Mouse (Mus musculus): ENCODE results near the gene Tsnax. TPM values are rescaled to one million over a fixed set of nuclear protein-coding genes. Genes with fewer than 3 reads are reported as not detected.

Gene Tsnax
- polyA plus RNA-seq, 1 experiment from 2014 or later = 48.3 TPM

DNA sequence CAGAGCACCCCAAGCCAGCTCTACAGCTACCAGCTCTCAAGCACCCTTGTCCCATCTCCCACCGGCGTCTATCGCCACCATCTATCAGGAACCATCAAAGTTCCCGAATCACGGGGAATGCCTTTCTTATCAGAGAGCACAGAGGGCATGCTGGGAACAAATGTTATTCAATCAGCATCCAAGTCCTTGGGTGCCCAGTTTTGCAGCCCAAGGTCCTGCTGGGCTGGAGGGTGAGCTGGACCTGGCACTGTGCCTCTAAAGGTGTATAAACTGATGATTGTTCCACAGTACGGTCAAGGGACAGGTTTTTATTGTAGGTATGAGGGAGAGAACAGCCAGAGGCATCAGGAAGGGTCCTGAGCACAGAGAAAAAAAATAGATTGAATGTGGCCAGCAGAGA lies 52.8 kb downstream of the Tsnax start:
- H3K4me2 ChIP-seq (replicated peaks; ENCODE audit: low read depth) = no peak overlapping the region
- TF ChIP-seq CTCF (IDR thresholded peaks at IDR 0.05; ENCODE audit: low read depth) = no peak
- no peak overlapping the region for H3K4me3 ChIP-seq (ENCODE audit: low read depth, low read length)
- H3K9ac ChIP-seq (ENCODE audit: low read depth, low read length) = no peak overlapping the region
- H3K4me1 ChIP-seq (replicated peaks; ENCODE audit: control insufficient read depth, insufficient read depth, low read length) = no peaks in the 10 kb centered on the region
- H3K36me3 ChIP-seq (ENCODE audit: control insufficient read depth, insufficient read depth) = no peaks in the 10 kb centered on the region
- WGBS = 60% methylated on average over 6 of the region's 6 CpGs
- H3K27ac ChIP-seq (ENCODE audit: low read depth, low read length) = no peak overlapping the region
- no peaks in the 10 kb centered on the region for H3K27me3 ChIP-seq (replicated peaks; ENCODE audit: control insufficient read depth, insufficient read depth, low read length)
- no peaks in the 10 kb centered on the region for H3K9me3 ChIP-seq (ENCODE audit: control insufficient read depth)
- ATAC-seq = no peak

DNA sequence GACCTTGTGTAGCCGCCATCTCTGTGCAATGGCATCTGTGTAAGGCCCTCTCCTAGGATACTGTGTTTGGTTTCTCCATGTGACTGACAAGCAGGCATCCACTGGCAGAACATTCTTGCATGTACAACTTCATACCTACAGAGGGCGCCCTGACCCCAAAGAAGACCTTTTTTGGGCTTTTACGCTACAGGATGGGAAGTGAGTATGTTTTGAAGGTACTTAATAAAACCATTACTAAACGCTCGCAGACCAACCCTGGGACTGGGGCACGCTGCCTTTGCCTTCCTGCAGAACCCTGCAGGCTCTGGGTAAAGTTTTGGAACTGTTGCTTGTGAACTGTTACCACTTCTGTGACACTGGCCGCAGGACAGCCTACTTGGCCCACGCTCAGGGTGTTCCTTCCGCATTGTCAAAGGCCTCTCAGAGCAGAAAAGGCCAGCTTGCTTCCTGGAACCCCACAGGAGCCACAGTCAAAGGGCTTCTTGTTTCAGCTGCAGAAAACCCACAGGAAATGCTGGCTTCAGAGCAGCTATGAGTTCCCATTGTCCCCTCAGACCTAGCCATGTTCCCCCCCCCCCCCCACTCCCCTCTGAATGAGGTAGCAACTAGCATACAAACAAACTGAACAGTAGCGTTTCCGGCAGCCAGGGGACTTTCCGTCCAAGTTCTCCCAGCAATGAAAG lies 54.3 kb downstream of the Tsnax start:
- 33% methylated on average over 12 of the region's 12 CpGs for WGBS

DNA sequence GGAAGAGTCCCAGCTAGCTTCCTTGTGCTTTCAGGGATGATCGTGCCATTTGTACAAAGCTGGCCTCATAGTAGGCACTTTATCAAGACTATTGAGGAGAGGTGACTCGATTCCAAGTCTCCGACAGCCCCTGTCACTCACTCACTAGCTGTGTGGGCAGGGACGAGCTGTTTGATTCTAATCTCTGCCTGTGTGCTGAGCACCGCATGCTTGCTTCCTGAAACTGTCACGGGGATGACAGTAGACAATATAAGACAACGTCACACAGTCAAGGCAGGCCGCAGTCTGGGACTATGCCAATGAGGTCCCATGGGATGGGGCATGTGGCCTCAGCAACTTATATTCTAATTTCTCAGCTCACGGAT lies 54.8 kb downstream of the Tsnax start:
- H3K9ac ChIP-seq (ENCODE audit: low read depth, low read length) = no peak overlapping the region
- TF ChIP-seq CTCF (IDR thresholded peaks at IDR 0.05; ENCODE audit: low read depth) = no peak
- ATAC-seq = 0 out of 2 replicates have a peak, but pooled peaks have one; percentile 15
- H3K27ac ChIP-seq (ENCODE audit: low read depth, low read length) = peak overlapping the region; percentile 73
- no peaks in the 10 kb centered on the region for H3K36me3 ChIP-seq (ENCODE audit: control insufficient read depth, insufficient read depth)
- H3K9me3 ChIP-seq (ENCODE audit: control insufficient read depth) = no peaks in the 10 kb centered on the region
- no peak overlapping the region for H3K4me2 ChIP-seq (replicated peaks; ENCODE audit: low read depth)
- no peaks in the 10 kb centered on the region for H3K4me1 ChIP-seq (replicated peaks; ENCODE audit: control insufficient read depth, insufficient read depth, low read length)
- 68% methylated on average over 9 of the region's 9 CpGs for WGBS
- H3K27me3 ChIP-seq (replicated peaks; ENCODE audit: control insufficient read depth, insufficient read depth, low read length) = no peaks in the 10 kb centered on the region
- H3K4me3 ChIP-seq (ENCODE audit: low read depth, low read length) = no peak overlapping the region

More for the DNA sequence above, 54.3 kb downstream of the Tsnax start:
- Histone ChIP-seq H3K36me3 (ENCODE audit: control insufficient read depth, insufficient read depth) (no peaks in the 10 kb centered on the region), H3K4me1 (replicated peaks; ENCODE audit: control insufficient read depth, insufficient read depth, low read length) (no peaks in the 10 kb centered on the region), H3K9me3 (ENCODE audit: control insufficient read depth) (no peaks in the 10 kb centered on the region), H3K27me3 (replicated peaks; ENCODE audit: control insufficient read depth, insufficient read depth, low read length) (no peaks in the 10 kb centered on the region), H3K4me3 (ENCODE audit: low read depth, low read length) (no peak overlapping the region), H3K9ac (ENCODE audit: low read depth, low read length) (no peak overlapping the region), H3K27ac (ENCODE audit: low read depth, low read length) (peak overlapping the region; percentile 73), H3K4me2 (replicated peaks; ENCODE audit: low read depth) (no peak overlapping the region)
- peak; percentile 36; the same call in 1 of the 2 replicates for ATAC-seq
- TF ChIP-seq CTCF (IDR thresholded peaks at IDR 0.05; ENCODE audit: low read depth) = peak; percentile 86

DNA sequence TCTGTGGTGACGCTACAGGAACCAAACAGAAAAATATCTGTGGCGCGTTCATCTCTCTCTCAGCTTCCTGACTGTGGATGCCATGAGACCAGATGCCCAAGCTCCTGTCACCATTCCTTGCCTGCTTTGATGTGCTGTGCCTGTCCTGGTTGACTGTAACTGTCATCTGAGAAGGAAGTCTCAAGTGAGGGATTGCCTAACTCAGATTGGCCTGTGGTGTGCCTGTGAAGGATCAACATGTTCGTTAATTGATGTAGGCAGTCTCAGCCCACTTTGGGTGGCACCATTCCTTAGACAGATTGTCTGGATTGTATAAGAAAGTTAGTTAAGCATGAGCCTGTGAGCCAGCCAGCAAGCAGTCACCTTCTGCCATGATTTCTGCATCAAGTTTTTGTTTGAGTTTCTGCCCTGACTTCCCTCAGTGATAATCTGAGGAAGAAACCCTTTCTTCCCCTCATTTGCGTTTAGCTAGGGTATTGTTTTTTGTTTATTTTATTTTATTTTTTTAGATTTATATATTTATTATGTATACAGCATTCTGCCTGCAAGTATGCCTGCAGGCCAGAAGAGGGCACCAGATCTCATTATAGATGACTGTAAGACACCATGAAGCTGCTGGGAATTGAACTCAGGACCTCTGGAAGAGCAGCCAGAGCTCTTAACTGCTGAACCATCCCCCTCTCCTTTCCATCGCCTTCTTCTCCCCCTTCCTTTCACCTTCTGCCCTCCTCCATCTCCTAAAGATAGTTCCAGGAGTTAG lies 55.5 kb downstream of the Tsnax start:
- Histone ChIP-seq H3K4me1 (replicated peaks; ENCODE audit: control insufficient read depth, insufficient read depth, low read length) (no peaks in the 10 kb centered on the region), H3K4me2 (replicated peaks; ENCODE audit: low read depth) (no peak overlapping the region), H3K27me3 (replicated peaks; ENCODE audit: control insufficient read depth, insufficient read depth, low read length) (no peaks in the 10 kb centered on the region), H3K36me3 (ENCODE audit: control insufficient read depth, insufficient read depth) (no peaks in the 10 kb centered on the region), H3K4me3 (ENCODE audit: low read depth, low read length) (no peak overlapping the region), H3K9me3 (ENCODE audit: control insufficient read depth) (no peaks in the 10 kb centered on the region), H3K9ac (ENCODE audit: low read depth, low read length) (no peak overlapping the region), H3K27ac (ENCODE audit: low read depth, low read length) (0 out of 2 replicates have a peak overlapping the region, but pooled peaks have one; percentile 5)
- peak; percentile 47 for TF ChIP-seq CTCF (IDR thresholded peaks at IDR 0.05; ENCODE audit: low read depth)
- ATAC-seq = no peak
- 84% methylated on average over 6 of the region's 6 CpGs for WGBS

DNA sequence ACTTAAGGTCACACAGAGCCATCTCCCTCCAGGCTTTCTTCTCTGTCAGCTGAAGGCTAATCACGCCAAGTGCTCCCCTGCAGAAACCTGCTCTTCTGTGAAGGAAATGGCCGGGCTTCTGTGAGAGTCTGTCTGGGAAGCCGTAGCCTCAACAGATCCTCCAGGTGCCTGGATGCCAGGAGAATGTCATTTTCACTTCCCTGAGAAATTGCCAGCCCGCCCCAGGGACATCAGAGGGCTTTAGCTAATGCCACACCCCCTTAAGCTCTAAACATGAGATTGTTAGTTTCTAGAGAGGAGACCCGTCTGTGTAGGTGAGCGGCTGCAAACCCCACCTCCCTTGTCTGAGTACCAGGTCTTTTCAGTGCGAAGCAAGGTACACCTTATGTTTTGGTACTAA lies 56.5 kb downstream of the Tsnax start:
- TF ChIP-seq CTCF (IDR thresholded peaks at IDR 0.05; ENCODE audit: low read depth) = no peak
- no peak for ATAC-seq
- no peak overlapping the region for H3K27ac ChIP-seq (ENCODE audit: low read depth, low read length)
- no peaks in the 10 kb centered on the region for H3K27me3 ChIP-seq (replicated peaks; ENCODE audit: control insufficient read depth, insufficient read depth, low read length)
- 66% methylated on average over 7 of the region's 7 CpGs for WGBS
- no peaks in the 10 kb centered on the region for H3K9me3 ChIP-seq (ENCODE audit: control insufficient read depth)
- H3K4me3 ChIP-seq (ENCODE audit: low read depth, low read length) = no peak overlapping the region
- no peaks in the 10 kb centered on the region for H3K4me1 ChIP-seq (replicated peaks; ENCODE audit: control insufficient read depth, insufficient read depth, low read length)
- H3K4me2 ChIP-seq (replicated peaks; ENCODE audit: low read depth) = no peak overlapping the region
- no peaks in the 10 kb centered on the region for H3K36me3 ChIP-seq (ENCODE audit: control insufficient read depth, insufficient read depth)
- no peak overlapping the region for H3K9ac ChIP-seq (ENCODE audit: low read depth, low read length)

DNA sequence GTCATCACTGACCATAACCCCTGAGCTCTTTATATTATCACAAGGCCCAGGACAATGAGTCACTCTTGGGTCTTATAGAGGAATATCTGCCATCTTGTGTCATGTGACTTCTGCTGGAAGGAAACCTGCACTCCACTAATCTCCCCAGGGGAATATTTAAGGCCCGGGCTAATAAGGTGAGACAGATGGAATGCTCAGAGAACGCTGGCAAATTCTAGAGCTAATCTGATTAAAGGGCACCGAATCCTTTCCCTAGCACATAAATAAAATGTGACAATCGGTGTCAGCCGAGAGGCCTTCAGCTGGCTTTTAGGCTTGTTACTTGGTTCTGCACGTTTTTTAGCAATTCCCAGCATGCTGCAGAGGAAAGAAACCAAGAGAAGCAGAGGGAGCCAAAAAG lies 56.9 kb downstream of the Tsnax start:
- no peak for ATAC-seq

More for the DNA sequence above, 56.9 kb downstream of the Tsnax start:
- no peaks in the 10 kb centered on the region for H3K36me3 ChIP-seq (ENCODE audit: control insufficient read depth, insufficient read depth)
- no peak for TF ChIP-seq CTCF (IDR thresholded peaks at IDR 0.05; ENCODE audit: low read depth)
- no peaks in the 10 kb centered on the region for H3K9me3 ChIP-seq (ENCODE audit: control insufficient read depth)
- no peaks in the 10 kb centered on the region for H3K4me1 ChIP-seq (replicated peaks; ENCODE audit: control insufficient read depth, insufficient read depth, low read length)
- WGBS = 62% methylated on average over 6 of the region's 6 CpGs
- H3K9ac ChIP-seq (ENCODE audit: low read depth, low read length) = no peak overlapping the region
- no peak overlapping the region for H3K27ac ChIP-seq (ENCODE audit: low read depth, low read length)
- no peak overlapping the region for H3K4me2 ChIP-seq (replicated peaks; ENCODE audit: low read depth)
- H3K27me3 ChIP-seq (replicated peaks; ENCODE audit: control insufficient read depth, insufficient read depth, low read length) = no peaks in the 10 kb centered on the region
- no peak overlapping the region for H3K4me3 ChIP-seq (ENCODE audit: low read depth, low read length)

All from intestine, postnatal 0 days (tissue).